Mouse (Mus musculus): ENCODE measurements around the gene Camk1g. TPM values are rescaled to one million over a fixed set of nuclear protein-coding genes. Genes with fewer than 3 reads are reported as not detected.

The Camk1g gene
- total and polyA plus RNA-seq, 3 experiments: 0.16 to 2.8 TPM; not detected in 1

GRCm38 (mm10) chr1:193381597-193382404 lies 11.7 kb upstream of the Camk1g start:
- no peaks in the 10 kb centered on the region for H3K27me3 ChIP-seq (ENCODE audit: control insufficient read depth, insufficient read depth, low read length)
- no peak overlapping the region for H3K4me3 ChIP-seq
- H3K27ac ChIP-seq: no peak overlapping the region
- 35% methylated on average over 11 of the region's 11 CpGs for WGBS
- H3K79me2 ChIP-seq (replicated peaks; ENCODE audit: control insufficient read depth, insufficient read depth, low read length): no peaks in the 10 kb centered on the region
- TF ChIP-seq CTCF (IDR thresholded peaks at IDR 0.05) (no peak), EP300 (IDR thresholded peaks at IDR 0.05; ENCODE audit: insufficient read depth, low read depth, low read length) (no peak), POLR2A (IDR thresholded peaks at IDR 0.05; ENCODE audit: insufficient read depth, low read depth, low read length) (no peak)
- no peak overlapping the region for H3K9ac ChIP-seq (ENCODE audit: low read depth, low read length)
- intact Hi-C loops (cut with DNase I): loop anchor here (5.0 kb wide), 1 partner anchor 110 kb away; the partner anchor contains the start of gene G0s2
- DNase-seq: no peak
- H3K4me1 ChIP-seq (ENCODE audit: control insufficient read depth, insufficient read depth, low read length): peaks cover 3% of the 10 kb centered on the region; the same call in 1 of the 2 replicates
- no peaks in the 10 kb centered on the region for H3K36me3 ChIP-seq (ENCODE audit: control insufficient read depth, insufficient read depth, low read length)

DNA sequence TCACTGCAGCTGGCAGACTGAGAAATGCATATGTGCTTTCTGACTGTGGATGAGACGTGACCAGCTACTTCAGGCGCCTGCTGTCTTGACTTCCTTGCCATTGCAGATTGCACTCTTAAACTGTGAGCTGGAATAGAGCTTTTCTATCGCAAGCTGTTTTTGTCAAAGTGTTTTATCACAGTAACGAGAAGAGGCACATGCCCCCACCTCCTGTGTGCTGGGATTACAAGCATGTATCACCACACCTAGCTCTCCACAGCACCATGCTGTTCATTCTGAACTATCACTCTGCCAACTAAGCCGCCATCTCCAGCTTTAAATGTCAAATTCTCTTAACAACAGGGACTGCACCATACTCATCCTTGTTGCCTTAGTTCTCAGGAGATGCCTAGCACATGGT lies 10.8 kb upstream of the Camk1g start:
- Histone ChIP-seq H3K27me3 (ENCODE audit: control insufficient read depth, insufficient read depth, low read length) (no peaks in the 10 kb centered on the region), H3K4me3 (no peak overlapping the region), H3K79me2 (replicated peaks; ENCODE audit: control insufficient read depth, insufficient read depth, low read length) (no peaks in the 10 kb centered on the region), H3K4me1 (ENCODE audit: control insufficient read depth, insufficient read depth, low read length) (peaks cover 3% of the 10 kb centered on the region; the same call in 1 of the 2 replicates), H3K27ac (no peak overlapping the region), H3K36me3 (ENCODE audit: control insufficient read depth, insufficient read depth, low read length) (no peaks in the 10 kb centered on the region), H3K9ac (ENCODE audit: low read depth, low read length) (no peak overlapping the region)
- intact Hi-C loops (cut with DNase I): loop anchor here (5.0 kb wide), 1 partner anchor 109 kb away; the partner anchor contains the start of gene G0s2
- TF ChIP-seq CTCF (IDR thresholded peaks at IDR 0.05) (no peak), EP300 (IDR thresholded peaks at IDR 0.05; ENCODE audit: insufficient read depth, low read depth, low read length) (no peak), POLR2A (IDR thresholded peaks at IDR 0.05; ENCODE audit: insufficient read depth, low read depth, low read length) (no peak)
- no peak for DNase-seq
- 93% methylated on average over 5 of the region's 5 CpGs for WGBS

GRCm38 (mm10) chr1:193379634-193380033 lies 9.5 kb upstream of the Camk1g start:
- intact Hi-C loops (cut with DNase I): loop anchor here (5.0 kb wide), 1 partner anchor 107 kb away; the partner anchor contains the start of gene G0s2
- Histone ChIP-seq H3K79me2 (replicated peaks; ENCODE audit: control insufficient read depth, insufficient read depth, low read length) (no peaks in the 10 kb centered on the region), H3K4me1 (ENCODE audit: control insufficient read depth, insufficient read depth, low read length) (peaks cover 3% of the 10 kb centered on the region; the same call in 1 of the 2 replicates), H3K27me3 (ENCODE audit: control insufficient read depth, insufficient read depth, low read length) (no peaks in the 10 kb centered on the region), H3K27ac (no peak overlapping the region), H3K36me3 (ENCODE audit: control insufficient read depth, insufficient read depth, low read length) (no peaks in the 10 kb centered on the region), H3K4me3 (no peak overlapping the region), H3K9ac (ENCODE audit: low read depth, low read length) (no peak overlapping the region)
- WGBS: 60% methylated on average over 6 of the region's 6 CpGs
- TF ChIP-seq EP300 (IDR thresholded peaks at IDR 0.05; ENCODE audit: insufficient read depth, low read depth, low read length): no peak
- no peak for TF ChIP-seq POLR2A (IDR thresholded peaks at IDR 0.05; ENCODE audit: insufficient read depth, low read depth, low read length)
- no peak for DNase-seq

DNA sequence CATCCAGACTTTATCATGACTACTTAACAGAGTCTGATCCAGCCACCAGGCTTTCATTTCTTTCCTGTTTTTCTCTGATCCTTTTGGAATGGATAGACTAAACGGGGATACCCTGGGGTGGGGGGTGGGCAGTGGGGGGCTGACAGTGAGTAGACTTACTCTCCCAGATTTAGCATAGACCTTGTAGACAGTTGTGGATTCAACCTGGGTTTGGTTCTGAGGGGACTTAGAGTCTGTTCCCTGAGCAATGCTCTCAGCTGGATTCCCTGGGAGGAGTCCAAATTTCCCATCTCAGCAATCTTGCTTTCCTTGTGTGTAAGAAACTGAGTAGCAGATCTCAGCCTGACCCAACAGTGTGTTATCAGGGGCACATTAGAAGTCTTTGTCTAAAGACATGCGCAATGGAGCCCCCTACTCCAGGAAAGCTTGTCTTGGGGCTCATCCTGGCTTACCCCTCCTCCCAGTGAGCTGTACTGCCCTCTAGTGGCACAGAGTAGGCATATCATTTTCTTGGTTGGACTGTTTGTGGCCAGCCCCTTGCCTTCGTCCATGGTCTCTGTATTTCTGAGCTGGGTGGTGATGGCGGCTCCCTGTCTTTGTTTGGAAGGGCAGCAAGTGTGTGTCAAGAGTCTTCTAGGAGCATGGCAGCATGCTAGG lies 6.5 kb upstream of the Camk1g start:
- no peak overlapping the region for H3K9ac ChIP-seq (ENCODE audit: low read depth, low read length)
- no peak overlapping the region for H3K4me3 ChIP-seq
- peak; percentile 88 for TF ChIP-seq CTCF (IDR thresholded peaks at IDR 0.05)
- no peak; the same call in 1 of the 2 replicates for TF ChIP-seq EP300 (IDR thresholded peaks at IDR 0.05; ENCODE audit: insufficient read depth, low read depth, low read length)
- no peak for TF ChIP-seq POLR2A (IDR thresholded peaks at IDR 0.05; ENCODE audit: insufficient read depth, low read depth, low read length)
- no peaks in the 10 kb centered on the region for H3K27me3 ChIP-seq (ENCODE audit: control insufficient read depth, insufficient read depth, low read length)
- intact Hi-C loops (cut with DNase I): loop anchor here (2.0 kb wide), 1 partner anchor 122 kb away; no protein-coding TSS in a partner anchor
- H3K36me3 ChIP-seq (ENCODE audit: control insufficient read depth, insufficient read depth, low read length): no peaks in the 10 kb centered on the region
- 29% methylated on average over 4 of the region's 4 CpGs for WGBS
- H3K79me2 ChIP-seq (replicated peaks; ENCODE audit: control insufficient read depth, insufficient read depth, low read length): no peaks in the 10 kb centered on the region
- DNase-seq: peak; percentile 31 to 45
- H3K4me1 ChIP-seq (ENCODE audit: control insufficient read depth, insufficient read depth, low read length): no peaks in the 10 kb centered on the region
- H3K27ac ChIP-seq: no peak overlapping the region

GRCm38 (mm10) chr1:193373906-193374413 lies 3.9 kb upstream of the Camk1g start:
- TF ChIP-seq CTCF (IDR thresholded peaks at IDR 0.05) (no peak), EP300 (IDR thresholded peaks at IDR 0.05; ENCODE audit: insufficient read depth, low read depth, low read length) (no peak), POLR2A (IDR thresholded peaks at IDR 0.05; ENCODE audit: insufficient read depth, low read depth, low read length) (no peak)
- WGBS: 92% methylated on average over 6 of the region's 6 CpGs
- H3K27ac ChIP-seq: no peak overlapping the region
- H3K36me3 ChIP-seq (ENCODE audit: control insufficient read depth, insufficient read depth, low read length): no peaks in the 10 kb centered on the region
- no peaks in the 10 kb centered on the region for H3K27me3 ChIP-seq (ENCODE audit: control insufficient read depth, insufficient read depth, low read length)
- no peak for DNase-seq
- H3K9ac ChIP-seq (ENCODE audit: low read depth, low read length): no peak overlapping the region
- H3K4me1 ChIP-seq (ENCODE audit: control insufficient read depth, insufficient read depth, low read length): no peaks in the 10 kb centered on the region
- no peak overlapping the region for H3K4me3 ChIP-seq
- intact Hi-C loops (cut with DNase I): loop anchor here (5.0 kb wide), 1 partner anchor 167 kb away; the partner anchor contains the start of gene Lamb3
- no peaks in the 10 kb centered on the region for H3K79me2 ChIP-seq (replicated peaks; ENCODE audit: control insufficient read depth, insufficient read depth, low read length)

Data from heart, adult 2 months (tissue).